ENCODE assay signal across 23 mouse cellular contexts in the genomic region with DNA sequence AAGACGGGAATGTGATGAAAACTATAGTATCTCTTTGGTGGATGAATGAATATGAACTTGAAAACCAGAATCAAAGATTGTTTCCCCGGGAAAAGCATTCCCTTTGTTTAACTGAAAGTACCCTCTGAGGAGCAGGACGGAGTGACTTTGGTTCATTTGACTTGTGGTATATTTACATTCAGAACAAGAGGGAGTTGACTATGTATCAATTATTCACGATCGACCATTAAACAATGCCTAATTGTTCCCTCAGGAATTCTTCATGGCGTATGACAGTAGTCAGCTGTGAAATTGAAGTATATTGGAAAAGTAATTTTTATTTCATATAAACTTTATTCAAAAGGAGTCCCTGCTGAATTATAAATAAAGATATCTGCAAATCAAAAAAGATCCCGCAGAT.
"Had no signal": no experiment of that assay in that cellular context is flagged by ENCODE, and none has a peak within 500 bp of the region (broad histone marks: within the 10 kb centered on the region; RNA-seq: fewer than 3 reads in every experiment).

No protein-coding gene starts in this region.

- H3K4me3 ChIP-seq: heart, adult 2 months; heart, embryonic 13.5 days; heart, embryonic 15.5 days; hindbrain, embryonic 13.5 days; hindbrain, embryonic 15.5 days; layer of hippocampus, adult 2 months; left cerebral cortex, adult 2 months; limb, embryonic 10.5 days; limb, embryonic 12.5 days had no signal

- ATAC-seq: hindbrain, postnatal 0 days; intestine, postnatal 0 days had no signal

- H3K4me1 ChIP-seq: hindbrain, embryonic 15.5 days; limb, embryonic 10.5 days had no signal

- H3K9me3 ChIP-seq: heart, embryonic 13.5 days; heart, embryonic 15.5 days; hindbrain, embryonic 13.5 days; hindbrain, embryonic 15.5 days; limb, embryonic 10.5 days; limb, embryonic 12.5 days had no signal

- H3K9ac ChIP-seq: heart, embryonic 13.5 days; heart, embryonic 15.5 days; hindbrain, embryonic 13.5 days; hindbrain, embryonic 15.5 days; limb, embryonic 12.5 days had no signal

- H3K27me3 ChIP-seq: heart, embryonic 13.5 days; heart, embryonic 15.5 days; hindbrain, embryonic 13.5 days; hindbrain, embryonic 15.5 days; limb, embryonic 12.5 days had no signal

- H3K36me3 ChIP-seq: heart, embryonic 13.5 days; heart, embryonic 15.5 days; hindbrain, embryonic 13.5 days; hindbrain, embryonic 15.5 days; limb, embryonic 10.5 days; limb, embryonic 12.5 days had no signal

- H3K27ac ChIP-seq: heart, adult 2 months; hindbrain, embryonic 13.5 days; hindbrain, embryonic 15.5 days; hindbrain, postnatal 0 days; layer of hippocampus, adult 2 months; left cerebral cortex, adult 2 months; limb, embryonic 10.5 days; limb, embryonic 12.5 days had no signal

- DNase-seq: gastrocnemius, postnatal 14 days; gastrocnemius, postnatal 36 days; heart, adult 11 months; heart, adult 2 months; heart, postnatal 14 days; heart, postnatal 36 days; kidney, adult 18-20 months; kidney, adult 8-10 months; kidney, postnatal 10 days; kidney, postnatal 25 days; kidney, postnatal 4 days; liver had no signal

- H3K4me2 ChIP-seq: heart, embryonic 11.5 days; heart, embryonic 13.5 days; heart, embryonic 15.5 days; hindbrain, embryonic 13.5 days; limb, embryonic 12.5 days had no signal
